Mouse (Mus musculus) Patski (cell line): Measurements from ENCODE around the gene Gm45785. TPM values are rescaled to one million over a fixed set of nuclear protein-coding genes. Genes with fewer than 3 reads are reported as not detected.

ENCODE experiments used
- ATAC-seq: fragments of 100-300 bp; one replicate; pipeline ENCODE4 v1.8.0; 2021
- CTCF ChIA-PET: fragments of 350-600 bp; sonication (Branson Sonifier 250); formaldehyde crosslinking; loops from one replicate; lab custom pipeline; 2022; ENCODE audit warnings: inconsistent platforms; lab: Charles Lee
- POLR2A ChIA-PET: fragments of 350-600 bp; sonication (Branson Sonifier 250); formaldehyde crosslinking; loops from one replicate; lab custom pipeline; 2022; ENCODE audit warnings: antibody characterized with exemption, inconsistent platforms; lab: Charles Lee
- DNase-seq: peaks from one replicate; pipeline ENCODE4 v3.0.0-alpha.2; 2011; ENCODE audit warnings: low read depth, low spot score
- H3K27me3 ChIP-seq: fragments of 371-371 bp; one replicate; pipeline ENCODE4 v1.5.1; 2021
- CTCF ChIP-seq: fragments of 100-300 bp; IDR thresholded peaks from one replicate; pipeline ENCODE4 v1.5.1; 2021
- in situ Hi-C: fragments of 300-500 bp; cut with MboI; formaldehyde crosslinking; loops from 3 replicates; pipeline ENCODE4 v1.11.1; 2018; ENCODE audit warnings: low pct_unique_long_range_greater_than_20kb, mixed read lengths
- polyA plus RNA-seq: library from polyadenylated mRNA; unstranded; gene quantifications from one replicate; pipeline ENCODE4 v1.2.3, GENCODE M21; 2021

The Gm45785 gene
- polyA plus RNA-seq, 1 experiment from 2014 or later: not detected

- in situ Hi-C loops: no loop called here
- POLR2A ChIA-PET: interaction anchor here (1.6 kb wide), 1 partner anchor 10 kb away, joined by 5 read pairs; no protein-coding TSS in a partner anchor
- CTCF ChIA-PET: interaction anchor here (1.5 to 4.5 kb wide), 2 partner anchors 13 to 27 kb away, joined by 3 to 22 read pairs; no protein-coding TSS in a partner anchor
Measured at GRCm38 (mm10) chr7:140858746-140859145, 2.6 kb upstream of the Gm45785 start.

GRCm38 (mm10) chr7:140857550-140858505 is 1.7 kb upstream of the Gm45785 start, which contains the start of gene Bet1l:
Gene Bet1l, minus strand, starts transcription at chr7:140857577.
- in situ Hi-C loops: no loop called here
- H3K27me3 ChIP-seq: no peaks in the 10 kb centered on the region
- ATAC-seq (peak; percentile 2), DNase-seq (no peak)
- ChIA-PET POLR2A (interaction anchor here (1.0 to 2.3 kb wide), 3 partner anchors 10 to 24 kb away, joined by 3 to 10 read pairs (median 6); partner anchors contain the start of genes Odf3, Psmd13 and Sirt3), CTCF (interaction anchor here (1.2 to 4.5 kb wide), 4 partner anchors 14 to 45 kb away, joined by 3 to 22 read pairs (median 3); no protein-coding TSS in a partner anchor)
- no peak for TF ChIP-seq CTCF

More at GRCm38 (mm10) chr7:140858746-140859145, 2.6 kb upstream of the Gm45785 start:
- TF ChIP-seq CTCF: no peak
- no peak for ATAC-seq
- H3K27me3 ChIP-seq: no peaks in the 10 kb centered on the region
- DNase-seq: no peak

GRCm38 (mm10) chr7:140856785-140857549 is 836 bp upstream of the Gm45785 start, which contains the start of gene Ric8a:
Gene Ric8a, plus strand, starts transcription at chr7:140856957.
- H3K27me3 ChIP-seq: no peaks in the 10 kb centered on the region
- in situ Hi-C loops: no loop called here
- ATAC-seq (peak; percentile 72), DNase-seq (no peak)
- no peak for TF ChIP-seq CTCF
- CTCF ChIA-PET: interaction anchor here (1.2 to 1.4 kb wide), 2 partner anchors 15 to 46 kb away, joined by 3 read pairs; no protein-coding TSS in a partner anchor
- POLR2A ChIA-PET: interaction anchor here (1.0 to 2.3 kb wide), 3 partner anchors 9 to 24 kb away, joined by 3 to 10 read pairs (median 6); partner anchors contain the start of genes Odf3, Psmd13 and Sirt3

DNA sequence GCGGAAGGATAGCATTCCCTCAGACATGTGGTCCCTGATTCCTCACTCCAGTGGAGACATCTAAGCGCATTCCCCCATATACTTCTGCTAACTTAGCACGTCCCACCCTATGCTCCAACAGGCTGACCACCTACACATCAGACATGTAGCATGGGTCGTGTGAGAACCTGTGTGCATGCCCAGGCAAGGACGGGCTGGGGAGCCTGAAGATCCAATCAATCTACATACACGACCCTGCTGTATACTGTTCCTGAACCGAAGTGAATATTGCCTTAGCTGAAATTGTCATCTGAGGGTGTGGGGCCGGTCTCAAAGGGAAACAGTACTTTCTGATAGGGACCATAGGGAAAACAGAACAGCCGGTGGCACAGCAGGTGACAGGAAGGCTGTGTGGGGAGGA is 950 bp downstream of the Gm45785 start:
- DNase-seq: no peak
- no peak for ATAC-seq
- no peaks in the 10 kb centered on the region for H3K27me3 ChIP-seq
- in situ Hi-C loops: no loop called here
- ChIA-PET CTCF (no interaction called here), POLR2A (no interaction called here)
- TF ChIP-seq CTCF: no peak

GRCm38 (mm10) chr7:140854483-140854882 is 1.6 kb downstream of the Gm45785 start:
- H3K27me3 ChIP-seq: no peaks in the 10 kb centered on the region
- DNase-seq (no peak), ATAC-seq (no peak)
- in situ Hi-C loops: no loop called here
- no peak for TF ChIP-seq CTCF
- ChIA-PET CTCF (interaction anchor here (2.5 kb wide), 1 partner anchor 10 kb away, joined by 6 read pairs; the partner anchor contains the start of gene Scgb1c1), POLR2A (no interaction called here)

DNA sequence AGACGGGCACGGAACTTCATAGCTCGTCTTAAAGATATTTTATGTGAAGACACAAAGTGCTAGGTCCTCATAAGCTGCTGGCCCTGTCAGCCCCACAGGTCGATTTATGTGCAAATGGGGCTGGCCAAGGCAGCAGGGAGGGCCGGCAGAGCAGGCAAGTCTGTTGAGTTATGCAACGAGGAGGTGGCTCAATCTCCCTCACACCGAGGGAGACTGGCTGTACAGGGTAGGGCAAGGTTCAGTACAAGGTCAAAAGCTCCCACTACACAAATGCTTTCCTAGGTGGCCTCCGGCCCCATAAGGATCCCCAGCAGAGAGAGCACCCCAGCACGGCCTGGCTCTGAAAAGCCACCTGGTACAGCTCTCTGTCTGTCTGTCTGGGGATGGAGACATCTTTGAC is 2.7 kb downstream of the Gm45785 start:
- DNase-seq (no peak), ATAC-seq (no peak)
- CTCF ChIA-PET: interaction anchor here (2.5 kb wide), 1 partner anchor 8 kb away, joined by 6 read pairs; the partner anchor contains the start of gene Scgb1c1
- in situ Hi-C loops: no loop called here
- POLR2A ChIA-PET: no interaction called here
- H3K27me3 ChIP-seq: no peaks in the 10 kb centered on the region
- TF ChIP-seq CTCF: no peak

DNA sequence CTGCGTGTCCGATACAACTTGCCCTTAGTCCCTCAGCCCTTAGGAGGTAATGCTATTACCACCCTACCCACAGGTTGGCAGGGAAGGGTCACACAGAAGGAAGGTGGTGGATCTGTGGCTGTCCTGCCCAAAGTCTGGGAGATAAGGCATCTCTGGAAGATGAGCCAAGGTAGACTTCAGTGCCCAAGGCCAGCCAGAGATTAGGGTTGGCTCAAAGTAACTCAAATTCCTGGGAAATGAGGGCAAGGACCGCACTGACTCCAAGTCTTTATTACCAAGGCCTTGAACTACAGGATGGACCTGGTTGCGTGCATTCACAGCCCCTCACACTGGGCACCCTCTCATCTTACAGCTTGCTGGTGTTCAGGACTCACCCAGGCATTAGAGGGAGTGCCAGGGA is 4.2 kb downstream of the Gm45785 start:
- CTCF ChIA-PET: interaction anchor here (1.4 kb wide), 1 partner anchor 11 kb away, joined by 4 read pairs; no protein-coding TSS in a partner anchor
- in situ Hi-C loops: no loop called here
- no peaks in the 10 kb centered on the region for H3K27me3 ChIP-seq

GRCm38 (mm10) chr7:140848591-140848990 is 7.5 kb downstream of the Gm45785 start:
- ATAC-seq (no peak), DNase-seq (no peak)
- ChIA-PET POLR2A (interaction anchor here (1.3 to 1.4 kb wide), 2 partner anchors 9 to 34 kb away, joined by 4 to 6 read pairs; partner anchors contain the start of genes Bet1l and Ric8a), CTCF (interaction anchor here (1.1 to 1.9 kb wide), 4 partner anchors 55 to 160 kb away, joined by 3 to 6 read pairs (median 4); no protein-coding TSS in a partner anchor)
- no peak for TF ChIP-seq CTCF
- no peaks in the 10 kb centered on the region for H3K27me3 ChIP-seq
- in situ Hi-C loops: loop anchor here (10.0 kb wide), 1 partner anchor 326 kb away; the partner anchor contains the start of gene Rnh1

More for the DNA sequence above, 4.2 kb downstream of the Gm45785 start:
- ATAC-seq: no peak
- TF ChIP-seq CTCF: no peak
- no peak for DNase-seq
- POLR2A ChIA-PET: interaction anchor here (0.7 to 0.8 kb wide), 2 partner anchors 41 to 701 kb away, joined by 3 to 6 read pairs; no protein-coding TSS in a partner anchor
